Mouse (Mus musculus): Measurements from ENCODE around the gene Gm20388.
"Not testable (repeated sequence)": the region's sequence is repeated elsewhere in the genome, so short reads cannot be mapped to it uniquely, and the experiment has no call there.

DNA sequence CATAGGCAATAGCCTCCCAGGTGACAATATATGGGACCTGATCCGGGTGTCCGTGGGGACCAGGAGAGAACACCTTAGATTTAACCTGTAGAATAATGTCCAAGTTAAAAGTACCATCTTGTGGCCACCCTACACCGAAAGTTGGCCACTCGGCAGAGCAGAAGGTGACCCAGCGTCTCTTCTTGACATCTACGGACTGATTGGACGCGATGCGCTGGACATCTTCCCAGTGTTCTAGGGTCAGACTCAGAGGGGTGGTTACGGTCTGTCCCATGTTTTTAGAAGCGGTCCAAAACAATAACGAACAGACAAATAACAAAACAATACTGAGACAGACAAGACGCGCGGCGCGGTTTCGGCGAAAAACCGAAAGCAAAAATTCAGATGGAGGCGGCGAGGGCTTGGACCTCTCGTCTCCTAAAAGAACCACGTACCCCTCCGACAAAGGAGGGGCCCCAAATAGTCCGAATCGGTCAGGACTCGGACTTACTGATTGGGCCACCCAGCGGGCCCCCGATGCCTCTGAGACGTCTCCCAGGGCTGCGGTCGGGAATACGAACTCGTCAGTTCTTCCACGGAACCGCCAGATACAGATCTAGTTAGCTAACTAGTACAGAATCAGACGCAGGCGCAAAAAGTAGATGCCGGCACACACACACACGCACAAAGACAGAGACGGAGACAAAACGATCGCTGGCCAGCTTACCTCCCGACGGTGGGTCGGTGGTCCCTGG is 3522.8 kb downstream of the Gm20388 start:
- not testable (repeated sequence) for TF ChIP-seq CTCF (IDR thresholded peaks at IDR 0.05; ENCODE audit: low read depth, low read length); TAL1 (conservative IDR thresholded peaks at IDR 0.05; ENCODE audit: low read depth, low read length); POLR2AphosphoS5 (IDR thresholded peaks at IDR 0.05; ENCODE audit: insufficient replicate concordance, low read depth, low read length); GATA1 (IDR thresholded peaks at IDR 0.05; ENCODE audit: borderline replicate concordance, low read length); GATA2 (IDR thresholded peaks at IDR 0.05; ENCODE audit: borderline replicate concordance, low read depth, low read length)

Data from G1E (cell line).